Mouse (Mus musculus) kidney, postnatal 0 days (tissue): ENCODE results near the gene Apol6. TPM values are rescaled to one million over a fixed set of nuclear protein-coding genes. Genes with fewer than 3 reads are reported as not detected.

Source experiments
- ATAC-seq: fragments of 200-750 bp; cut with Nextera tagmentation; replicated peaks from 2 replicates; pipeline ENCODE4 v1.8.0; 2017; ENCODE audit warnings: low read depth, moderate number of reproducible peaks, moderate TSS enrichment, moderate library complexity; ENCODE audit not compliant: low FRiP score
- DNase-seq: peaks from one replicate; pipeline ENCODE4 v3.0.0-alpha.2; 2016; ENCODE audit warnings: low spot score
- H3K27ac ChIP-seq: fragments of 300-500 bp; sonication (generic); 2 replicates; pipeline ENCODE4 v1.5.1; 2014; ENCODE audit warnings: mild to moderate bottlenecking
- H3K27me3 ChIP-seq: fragments of 300-500 bp; sonication (generic); 2 replicates; pipeline ENCODE4 v1.6.1; 2014; ENCODE audit warnings: low read length, mixed read lengths; ENCODE audit not compliant: insufficient read depth
- H3K36me3 ChIP-seq: fragments of 300-500 bp; sonication (generic); 2 replicates; pipeline ENCODE4 v1.6.1; 2014; ENCODE audit warnings: low read length, mixed read lengths; ENCODE audit not compliant: insufficient read depth
- H3K4me1 ChIP-seq: fragments of 300-500 bp; sonication (generic); replicated peaks from 2 replicates; pipeline ENCODE4 v1.6.1; 2014; ENCODE audit warnings: antibody characterized with exemption, low read length, mixed read lengths; ENCODE audit not compliant: insufficient read depth
- H3K4me2 ChIP-seq: fragments of 300-500 bp; sonication (generic); 2 replicates; pipeline ENCODE4 v1.6.1; 2014; ENCODE audit warnings: mild to moderate bottlenecking, low read length, moderate library complexity, mixed read lengths
- H3K4me3 ChIP-seq: fragments of 300-500 bp; sonication (generic); replicated peaks from 2 replicates; pipeline ENCODE4 v1.5.1; 2014; ENCODE audit warnings: low read depth, low read length
- H3K9ac ChIP-seq: fragments of 300-500 bp; sonication (generic); 2 replicates; pipeline ENCODE4 v1.6.1; 2014; ENCODE audit warnings: low read depth, low read length
- H3K9me3 ChIP-seq: fragments of 300-500 bp; sonication (generic); replicated peaks from 2 replicates; pipeline ENCODE4 v1.6.1; 2016; ENCODE audit warnings: low read length, inconsistent platforms, mixed read lengths
- CTCF ChIP-seq: IDR thresholded peaks from 2 replicates; pipeline ENCODE4 v1.5.1; 2016; ENCODE audit warnings: antibody characterized with exemption, low read depth, mild to moderate bottlenecking, moderate library complexity
- WGBS: fragments of 180-500 bp; shearing (Covaris S2); extraction: QIAGEN DNeasy Blood & Tissue Kit; methylation state at CpG from one replicate; pipeline ENCODE4 v1.1.7; 2014; 5-methylcytosine and 5-hydroxymethylcytosine counted together
- polyA plus RNA-seq: library from polyadenylated mRNA; unstranded; fragments of >200 nt; fragmentation: Nextera tagmentation; extraction: Ambion mirVana; gene quantifications from 2 replicates; pipeline ENCODE4 v1.2.1, GENCODE M21; 2015

Gene Apol6
- polyA plus RNA-seq, 1 experiment from 2014 or later, result 0.08 TPM

- 3% methylated on average over 15 of the region's 15 CpGs for WGBS
- peak overlapping the region; percentile 30 for H3K4me2 ChIP-seq
- peaks cover 9% of the 10 kb centered on the region; the same call in 1 of the 2 replicates for H3K4me1 ChIP-seq
- TF ChIP-seq CTCF, result no peak
- H3K27me3 ChIP-seq, result no peaks in the 10 kb centered on the region
- no peak overlapping the region for H3K9ac ChIP-seq
- no peak overlapping the region for H3K4me3 ChIP-seq
- no peak overlapping the region for H3K27ac ChIP-seq
- peak; percentile 24; the same call in 1 of the 2 replicates for ATAC-seq
- no peaks in the 10 kb centered on the region for H3K9me3 ChIP-seq
- no peaks in the 10 kb centered on the region for H3K36me3 ChIP-seq
- DNase-seq, result peak; percentile 72
Observed at GRCm38 (mm10) chr15:77013753-77014241, 30.7 kb upstream of the Apol6 start.

GRCm38 (mm10) chr15:77014431-77014830, 30.1 kb upstream of the Apol6 start:
- H3K4me2 ChIP-seq, result peak overlapping the region; percentile 30; the same call in 1 of the 2 replicates

GRCm38 (mm10) chr15:77014985-77015384, 29.5 kb upstream of the Apol6 start:
- H3K27me3 ChIP-seq, result no peaks in the 10 kb centered on the region
- H3K4me2 ChIP-seq, result no peak overlapping the region
- TF ChIP-seq CTCF, result no peak
- no peaks in the 10 kb centered on the region for H3K36me3 ChIP-seq
- H3K4me1 ChIP-seq, result peaks cover 9% of the 10 kb centered on the region; the same call in 1 of the 2 replicates
- H3K4me3 ChIP-seq, result no peak overlapping the region
- ATAC-seq, result peak; percentile 3; the same call in 1 of the 2 replicates
- H3K9me3 ChIP-seq, result no peaks in the 10 kb centered on the region
- no peak for DNase-seq
- 43% methylated on average over 4 of the region's 4 CpGs for WGBS
- H3K9ac ChIP-seq, result no peak overlapping the region
- peak overlapping the region; percentile 3; the same call in 1 of the 2 replicates for H3K27ac ChIP-seq

More at GRCm38 (mm10) chr15:77014431-77014830, 30.1 kb upstream of the Apol6 start:
- no peaks in the 10 kb centered on the region for H3K9me3 ChIP-seq
- H3K9ac ChIP-seq, result no peak overlapping the region
- ATAC-seq, result no peak
- H3K4me1 ChIP-seq, result peaks cover 9% of the 10 kb centered on the region; the same call in 1 of the 2 replicates
- no peak overlapping the region for H3K4me3 ChIP-seq
- H3K27me3 ChIP-seq, result no peaks in the 10 kb centered on the region
- no peaks in the 10 kb centered on the region for H3K36me3 ChIP-seq
- 24% methylated on average over 6 of the region's 6 CpGs for WGBS
- peak; percentile 47 for DNase-seq
- no peak for TF ChIP-seq CTCF
- H3K27ac ChIP-seq, result peak overlapping the region; percentile 3; the same call in 1 of the 2 replicates

- WGBS, result 95% methylated on average over 6 of the region's 6 CpGs
- Histone ChIP-seq H3K27me3 (no peaks in the 10 kb centered on the region), H3K27ac (no peak overlapping the region), H3K9ac (no peak overlapping the region), H3K9me3 (no peaks in the 10 kb centered on the region), H3K4me2 (no peak overlapping the region), H3K4me1 (peaks cover 9% of the 10 kb centered on the region; the same call in 1 of the 2 replicates), H3K36me3 (no peaks in the 10 kb centered on the region), H3K4me3 (no peak overlapping the region)
- DNase-seq (no peak), ATAC-seq (no peak)
- no peak for TF ChIP-seq CTCF
Observed at GRCm38 (mm10) chr15:77016509-77016908, 28.0 kb upstream of the Apol6 start.

- no peaks in the 10 kb centered on the region for H3K27me3 ChIP-seq
- no peak overlapping the region for H3K27ac ChIP-seq
- ATAC-seq (no peak), DNase-seq (no peak)
- no peak for TF ChIP-seq CTCF
- peaks cover 9% of the 10 kb centered on the region; the same call in 1 of the 2 replicates for H3K4me1 ChIP-seq
- no peak overlapping the region for H3K9ac ChIP-seq
- H3K4me2 ChIP-seq, result no peak overlapping the region
- no peaks in the 10 kb centered on the region for H3K9me3 ChIP-seq
- no peak overlapping the region for H3K4me3 ChIP-seq
- no peaks in the 10 kb centered on the region for H3K36me3 ChIP-seq
Observed at GRCm38 (mm10) chr15:77017897-77018296, 26.6 kb upstream of the Apol6 start.

- ATAC-seq, result no peak
- TF ChIP-seq CTCF, result peak; percentile 74
- no peak overlapping the region for H3K9ac ChIP-seq
Observed at GRCm38 (mm10) chr15:77018740-77019340, 25.7 kb upstream of the Apol6 start.

More at GRCm38 (mm10) chr15:77018740-77019340, 25.7 kb upstream of the Apol6 start:
- H3K9me3 ChIP-seq, result no peaks in the 10 kb centered on the region
- no peaks in the 10 kb centered on the region for H3K36me3 ChIP-seq
- H3K27ac ChIP-seq, result no peak overlapping the region
- no peaks in the 10 kb centered on the region for H3K27me3 ChIP-seq
- H3K4me2 ChIP-seq, result no peak overlapping the region
- H3K4me1 ChIP-seq, result peaks cover 4% of the 10 kb centered on the region; the same call in 1 of the 2 replicates
- H3K4me3 ChIP-seq, result no peak overlapping the region
- WGBS, result 57% methylated on average over 6 of the region's 6 CpGs
- peak; percentile 54 for DNase-seq
